Mouse (Mus musculus): Measurements from ENCODE around the gene Dock8. TPM values are rescaled to one million over a fixed set of nuclear protein-coding genes. Genes with fewer than 3 reads are reported as not detected.

Dock8 gene
- total RNA-seq, 1 experiment = 0.49 TPM

DNA sequence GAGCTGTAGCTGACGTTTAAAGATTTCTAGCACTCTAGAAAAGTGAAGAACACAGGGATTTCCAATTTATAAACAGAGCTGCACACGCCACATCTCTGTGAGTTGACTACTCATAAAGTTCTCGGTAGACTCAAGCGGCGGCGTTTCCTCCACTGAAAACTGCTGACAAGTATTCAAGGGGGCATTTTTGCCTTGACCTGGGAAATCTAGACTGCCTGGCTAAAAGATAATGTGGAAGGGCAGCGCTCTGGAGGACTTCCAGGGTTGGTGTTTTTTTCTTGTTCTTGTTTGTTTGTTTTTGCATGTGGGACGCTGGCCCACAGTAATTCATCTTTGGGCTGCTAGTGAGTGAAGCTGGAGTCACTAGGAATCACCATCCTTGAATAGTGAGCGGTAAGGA is 819 bp downstream of the Dock8 start:
- in situ Hi-C loops (cut with MboI; ENCODE audit: low sequenced_read_pairs in 2 of 2, unreplicated experiment in 2 of 2) = no loop called here
- TF ChIP-seq ZNF384 (IDR thresholded peaks at IDR 0.05; ENCODE audit: low read depth, low read length) (no peak), HCFC1 (IDR thresholded peaks at IDR 0.05; ENCODE audit: borderline replicate concordance, insufficient read depth, low read length) (no peak), ZC3H11A (IDR thresholded peaks at IDR 0.05; ENCODE audit: borderline replicate concordance, low read depth, low read length) (no peak), CHD2 (IDR thresholded peaks at IDR 0.05; ENCODE audit: low read depth, low read length) (no peak), MAFK (IDR thresholded peaks at IDR 0.05; ENCODE audit: insufficient read depth, low read depth, low read length) (no peak)
- H3K9me3 ChIP-seq (ENCODE audit: control insufficient read depth, insufficient read depth, low read depth, low read length) = no peaks in the 10 kb centered on the region
- no peak overlapping the region for H3K9ac ChIP-seq (ENCODE audit: insufficient read depth, low read depth, low read length, poor library complexity, severe bottlenecking)
- no peak for DNase-seq (ENCODE audit: low read depth, low spot score)
- H3K4me1 ChIP-seq (ENCODE audit: control insufficient read depth in 2 of 2, insufficient read depth in 2 of 2, low read length in 2 of 2, poor library complexity in 1 of 2) = 0 out of 4 replicates have a peak, but pooled peaks cover 0 to under 1% of the 10 kb centered on the region in 2 experiments
- no peaks in the 10 kb centered on the region for H3K36me3 ChIP-seq (ENCODE audit: control insufficient read depth, insufficient read depth, low read length, poor library complexity, severe bottlenecking)
- H3K27ac ChIP-seq (ENCODE audit: insufficient read depth, low read depth, low read length, poor library complexity, severe bottlenecking) = no peak overlapping the region
- H3K4me3 ChIP-seq (ENCODE audit: insufficient read depth in 1 of 2, low read depth in 1 of 2, low read length in 2 of 2, poor library complexity in 1 of 2, severe bottlenecking in 1 of 2) = peak overlapping the region in 1 of 2 experiments; percentile 75; a peak in 1 of 4 replicates

DNA sequence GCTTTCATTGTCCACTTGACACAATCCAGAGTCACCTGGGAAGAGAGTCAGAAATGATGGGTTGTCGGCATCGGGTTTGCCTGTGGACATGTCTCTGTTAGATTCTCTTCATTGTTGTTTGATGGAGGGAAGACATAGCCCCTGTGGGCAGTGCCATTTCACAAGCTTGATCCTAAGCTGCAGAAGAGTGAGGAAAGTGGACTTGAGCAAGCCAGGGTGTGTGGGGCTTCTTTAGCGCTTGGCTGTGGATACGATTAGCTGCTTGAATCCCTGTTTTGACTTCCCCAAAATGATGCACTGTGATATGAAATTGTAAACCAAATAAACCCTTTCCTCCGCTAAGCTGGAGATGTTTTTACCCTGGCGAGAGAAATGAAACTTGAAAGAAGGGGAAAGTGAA is 2.7 kb downstream of the Dock8 start:
- H3K9me3 ChIP-seq (ENCODE audit: control insufficient read depth, insufficient read depth, low read depth, low read length) = no peaks in the 10 kb centered on the region
- H3K27ac ChIP-seq (ENCODE audit: insufficient read depth, low read depth, low read length, poor library complexity, severe bottlenecking) = no peak overlapping the region
- H3K36me3 ChIP-seq (ENCODE audit: control insufficient read depth, insufficient read depth, low read length, poor library complexity, severe bottlenecking) = no peaks in the 10 kb centered on the region
- DNase-seq (ENCODE audit: low read depth, low spot score) = no peak
- TF ChIP-seq ZC3H11A (IDR thresholded peaks at IDR 0.05; ENCODE audit: borderline replicate concordance, low read depth, low read length) (no peak), CHD2 (IDR thresholded peaks at IDR 0.05; ENCODE audit: low read depth, low read length) (no peak), ZNF384 (IDR thresholded peaks at IDR 0.05; ENCODE audit: low read depth, low read length) (no peak), HCFC1 (IDR thresholded peaks at IDR 0.05; ENCODE audit: borderline replicate concordance, insufficient read depth, low read length) (no peak), MAFK (IDR thresholded peaks at IDR 0.05; ENCODE audit: insufficient read depth, low read depth, low read length) (no peak)
- H3K4me3 ChIP-seq (ENCODE audit: insufficient read depth in 1 of 2, low read depth in 1 of 2, low read length in 2 of 2, poor library complexity in 1 of 2, severe bottlenecking in 1 of 2) = no peak overlapping the region
- peaks cover 0 to 2% of the 10 kb centered on the region in 2 experiments; a peak in 1 of 4 replicates for H3K4me1 ChIP-seq (ENCODE audit: control insufficient read depth in 2 of 2, insufficient read depth in 2 of 2, low read length in 2 of 2, poor library complexity in 1 of 2)
- in situ Hi-C loops (cut with MboI; ENCODE audit: low sequenced_read_pairs in 2 of 2, unreplicated experiment in 2 of 2) = no loop called here
- H3K9ac ChIP-seq (ENCODE audit: insufficient read depth, low read depth, low read length, poor library complexity, severe bottlenecking) = no peak overlapping the region

DNA sequence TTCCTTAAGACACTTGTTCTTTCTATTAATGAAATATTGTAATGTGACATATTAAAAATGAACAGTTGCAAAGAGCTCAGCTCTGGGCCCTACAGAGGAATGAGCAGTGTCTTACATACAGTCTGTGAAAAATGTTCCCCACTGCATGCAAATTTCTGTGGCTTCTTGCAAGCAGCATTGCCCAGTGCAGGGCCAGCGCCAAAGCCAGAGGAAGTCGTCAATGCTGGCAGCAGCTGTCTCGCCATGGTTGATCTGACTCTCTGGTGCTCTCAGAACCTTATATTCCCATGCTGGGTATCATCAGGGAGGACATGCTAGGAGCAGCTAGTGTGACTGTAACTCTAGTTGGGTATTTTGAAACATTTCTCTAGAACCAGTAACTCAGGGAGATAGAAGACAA is 3.5 kb downstream of the Dock8 start:
- no peak overlapping the region for H3K4me3 ChIP-seq (ENCODE audit: insufficient read depth in 1 of 2, low read depth in 1 of 2, low read length in 2 of 2, poor library complexity in 1 of 2, severe bottlenecking in 1 of 2)
- no peak for DNase-seq (ENCODE audit: low read depth, low spot score)
- H3K4me1 ChIP-seq (ENCODE audit: control insufficient read depth in 2 of 2, insufficient read depth in 2 of 2, low read length in 2 of 2, poor library complexity in 1 of 2) = peaks cover 0 to 2% of the 10 kb centered on the region in 2 experiments; a peak in 1 of 4 replicates
- no peak overlapping the region for H3K27ac ChIP-seq (ENCODE audit: insufficient read depth, low read depth, low read length, poor library complexity, severe bottlenecking)
- in situ Hi-C loops (cut with MboI; ENCODE audit: low sequenced_read_pairs in 2 of 2, unreplicated experiment in 2 of 2) = no loop called here
- TF ChIP-seq ZNF384 (IDR thresholded peaks at IDR 0.05; ENCODE audit: low read depth, low read length) (no peak), ZC3H11A (IDR thresholded peaks at IDR 0.05; ENCODE audit: borderline replicate concordance, low read depth, low read length) (no peak), CHD2 (IDR thresholded peaks at IDR 0.05; ENCODE audit: low read depth, low read length) (no peak)
- H3K9me3 ChIP-seq (ENCODE audit: control insufficient read depth, insufficient read depth, low read depth, low read length) = no peaks in the 10 kb centered on the region
- H3K9ac ChIP-seq (ENCODE audit: insufficient read depth, low read depth, low read length, poor library complexity, severe bottlenecking) = no peak overlapping the region
- H3K36me3 ChIP-seq (ENCODE audit: control insufficient read depth, insufficient read depth, low read length, poor library complexity, severe bottlenecking) = no peaks in the 10 kb centered on the region

DNA sequence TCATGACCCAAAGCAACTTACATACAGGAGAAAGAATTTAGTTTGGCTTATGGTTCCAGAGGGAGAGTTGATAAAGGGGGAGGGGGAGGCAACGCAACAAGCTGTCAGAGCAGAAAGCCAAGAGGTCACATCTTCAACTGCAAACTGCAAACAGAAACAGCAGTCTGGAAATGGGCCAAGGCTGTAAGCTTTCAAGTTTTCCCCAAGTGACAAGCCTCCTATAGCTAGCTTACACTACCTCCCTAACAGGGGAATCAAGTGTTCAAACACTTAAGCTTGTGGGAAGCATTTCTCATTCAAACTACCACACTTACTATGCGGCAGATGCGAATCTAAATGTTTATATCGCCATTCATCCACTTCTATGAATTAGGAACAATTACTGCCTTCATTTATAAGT is 4.5 kb downstream of the Dock8 start:
- Histone ChIP-seq H3K36me3 (ENCODE audit: control insufficient read depth, insufficient read depth, low read length, poor library complexity, severe bottlenecking) (no peaks in the 10 kb centered on the region), H3K4me1 (ENCODE audit: control insufficient read depth in 2 of 2, insufficient read depth in 2 of 2, low read length in 2 of 2, poor library complexity in 1 of 2) (peaks cover 0 to 2% of the 10 kb centered on the region in 2 experiments; a peak in 1 of 4 replicates), H3K4me3 (ENCODE audit: insufficient read depth in 1 of 2, low read depth in 1 of 2, low read length in 2 of 2, poor library complexity in 1 of 2, severe bottlenecking in 1 of 2) (no peak overlapping the region), H3K9me3 (ENCODE audit: control insufficient read depth, insufficient read depth, low read depth, low read length) (no peaks in the 10 kb centered on the region), H3K9ac (ENCODE audit: insufficient read depth, low read depth, low read length, poor library complexity, severe bottlenecking) (no peak overlapping the region), H3K27ac (ENCODE audit: insufficient read depth, low read depth, low read length, poor library complexity, severe bottlenecking) (no peak overlapping the region)
- TF ChIP-seq CHD2 (IDR thresholded peaks at IDR 0.05; ENCODE audit: low read depth, low read length) (no peak), HCFC1 (IDR thresholded peaks at IDR 0.05; ENCODE audit: borderline replicate concordance, insufficient read depth, low read length) (no peak), ZNF384 (IDR thresholded peaks at IDR 0.05; ENCODE audit: low read depth, low read length) (no peak), MAFK (IDR thresholded peaks at IDR 0.05; ENCODE audit: insufficient read depth, low read depth, low read length) (no peak), ZC3H11A (IDR thresholded peaks at IDR 0.05; ENCODE audit: borderline replicate concordance, low read depth, low read length) (no peak)
- no peak for DNase-seq (ENCODE audit: low read depth, low spot score)
- in situ Hi-C loops (cut with MboI; ENCODE audit: low sequenced_read_pairs in 2 of 2, unreplicated experiment in 2 of 2) = no loop called here

DNA sequence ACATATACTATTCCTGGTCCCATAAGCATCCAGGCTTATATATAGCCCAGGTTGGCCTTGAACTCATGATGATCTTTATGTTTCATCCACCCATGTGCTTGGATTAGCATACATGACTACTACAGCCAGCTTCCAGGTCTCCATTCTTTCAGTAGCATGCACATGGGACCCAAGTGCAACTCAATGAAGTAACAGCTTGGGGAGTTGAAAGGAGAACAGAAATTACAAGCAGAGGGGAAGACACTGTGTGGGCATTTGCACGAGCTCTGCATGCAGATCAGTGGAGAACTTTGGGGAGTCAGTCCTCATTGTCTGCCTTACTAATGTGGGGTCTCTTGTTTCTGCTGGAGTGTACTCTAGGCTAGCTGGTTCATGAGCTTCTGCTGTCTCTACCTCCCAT is 7.4 kb downstream of the Dock8 start:
- Histone ChIP-seq H3K27ac (ENCODE audit: insufficient read depth, low read depth, low read length, poor library complexity, severe bottlenecking) (no peak overlapping the region), H3K4me1 (ENCODE audit: control insufficient read depth in 2 of 2, insufficient read depth in 2 of 2, low read length in 2 of 2, poor library complexity in 1 of 2) (peaks cover 0 to 2% of the 10 kb centered on the region in 2 experiments; a peak in 1 of 4 replicates), H3K4me3 (ENCODE audit: insufficient read depth in 1 of 2, low read depth in 1 of 2, low read length in 2 of 2, poor library complexity in 1 of 2, severe bottlenecking in 1 of 2) (no peak overlapping the region), H3K9ac (ENCODE audit: insufficient read depth, low read depth, low read length, poor library complexity, severe bottlenecking) (no peak overlapping the region), H3K36me3 (ENCODE audit: control insufficient read depth, insufficient read depth, low read length, poor library complexity, severe bottlenecking) (no peaks in the 10 kb centered on the region), H3K9me3 (ENCODE audit: control insufficient read depth, insufficient read depth, low read depth, low read length) (no peaks in the 10 kb centered on the region)
- DNase-seq (ENCODE audit: low read depth, low spot score) = no peak
- in situ Hi-C loops (cut with MboI; ENCODE audit: low sequenced_read_pairs in 2 of 2, unreplicated experiment in 2 of 2) = no loop called here
- TF ChIP-seq ZNF384 (IDR thresholded peaks at IDR 0.05; ENCODE audit: low read depth, low read length) = no peak

Data from ES-E14 (cell line).